Mouse (Mus musculus): ENCODE results near the gene Kbtbd12. TPM values are rescaled to one million over a fixed set of nuclear protein-coding genes. Genes with fewer than 3 reads are reported as not detected.

The Kbtbd12 gene
- polyA plus RNA-seq, 1 experiment = 0.31 TPM

DNA sequence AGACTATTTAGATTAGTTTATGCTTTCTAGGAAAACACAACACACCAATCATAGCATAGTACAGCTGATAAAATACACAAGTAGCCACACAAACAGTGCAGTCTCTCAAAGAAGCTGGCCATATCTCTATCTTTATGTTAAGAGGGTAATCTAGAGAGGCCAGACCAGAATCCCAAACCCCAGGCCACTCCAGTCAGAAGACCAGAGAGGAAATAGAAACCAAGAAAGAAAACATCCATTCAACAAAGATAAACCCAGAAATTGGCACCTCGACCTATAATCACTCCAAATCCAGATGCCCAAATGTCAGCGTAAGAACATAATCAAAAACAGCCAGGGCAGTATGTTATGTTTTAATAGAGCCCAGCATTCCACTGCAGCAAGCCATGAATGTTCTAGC is 41.6 kb downstream of the Kbtbd12 start:
- no peak overlapping the region for H3K27ac ChIP-seq (ENCODE audit: insufficient read depth, low read length)
- TF ChIP-seq POLR2A (IDR thresholded peaks at IDR 0.05; ENCODE audit: extremely low read depth, insufficient read depth, low read length) (no peak), CTCF (IDR thresholded peaks at IDR 0.05; ENCODE audit: extremely low read depth, insufficient read depth, low read length) (no peak)
- no peak overlapping the region for H3K4me3 ChIP-seq (ENCODE audit: insufficient read depth, low read length)
- H3K4me1 ChIP-seq (ENCODE audit: control insufficient read depth, insufficient read depth, low read length) = no peaks in the 10 kb centered on the region

DNA sequence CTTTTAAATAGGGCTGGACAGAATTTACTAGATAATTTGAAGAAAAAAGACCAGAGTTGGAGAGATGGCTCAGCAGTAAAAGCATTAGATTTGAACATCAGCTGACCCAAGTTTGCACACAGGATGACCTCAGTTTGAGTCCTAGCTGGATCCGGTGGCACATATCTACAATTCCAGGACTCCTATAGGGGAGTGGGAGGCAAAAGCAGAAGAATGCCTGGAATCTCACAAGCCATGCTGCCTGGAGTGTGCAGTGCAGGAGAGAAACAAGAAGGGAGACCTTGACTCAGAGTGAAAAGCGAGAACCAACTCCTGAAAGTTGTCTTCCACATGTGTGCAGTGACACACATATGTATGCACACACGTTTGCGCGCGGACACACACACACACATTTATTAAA is 45.4 kb downstream of the Kbtbd12 start:
- Histone ChIP-seq H3K4me3 (ENCODE audit: insufficient read depth, low read length) (no peak overlapping the region), H3K4me1 (ENCODE audit: control insufficient read depth, insufficient read depth, low read length) (no peaks in the 10 kb centered on the region), H3K27ac (ENCODE audit: insufficient read depth, low read length) (no peak overlapping the region)
- TF ChIP-seq CTCF (IDR thresholded peaks at IDR 0.05; ENCODE audit: extremely low read depth, insufficient read depth, low read length) (no peak), POLR2A (IDR thresholded peaks at IDR 0.05; ENCODE audit: extremely low read depth, insufficient read depth, low read length) (no peak)

DNA sequence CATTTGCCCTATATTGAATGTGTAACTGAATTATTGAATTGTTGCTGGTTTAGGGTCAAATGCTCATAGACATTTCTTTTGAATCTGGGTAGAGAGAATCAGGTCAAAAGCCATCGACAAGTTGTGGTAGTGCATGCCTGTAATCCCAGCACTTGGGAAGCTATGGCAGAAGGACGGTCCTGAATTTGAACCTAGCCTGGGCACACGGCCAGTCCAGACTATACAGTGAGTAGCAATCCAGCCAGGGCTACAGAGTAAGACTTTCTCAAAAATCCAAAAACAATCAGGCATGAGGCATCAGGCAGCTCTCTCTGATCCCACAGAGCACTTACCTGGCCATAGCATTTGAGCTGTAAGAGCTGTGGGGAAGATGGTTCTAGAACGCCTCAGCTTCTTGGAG is 47.5 kb downstream of the Kbtbd12 start:
- Histone ChIP-seq H3K4me1 (ENCODE audit: control insufficient read depth, insufficient read depth, low read length) (no peaks in the 10 kb centered on the region), H3K4me3 (ENCODE audit: insufficient read depth, low read length) (no peak overlapping the region), H3K27ac (ENCODE audit: insufficient read depth, low read length) (no peak overlapping the region)
- TF ChIP-seq POLR2A (IDR thresholded peaks at IDR 0.05; ENCODE audit: extremely low read depth, insufficient read depth, low read length) (no peak), CTCF (IDR thresholded peaks at IDR 0.05; ENCODE audit: extremely low read depth, insufficient read depth, low read length) (no peak)

DNA sequence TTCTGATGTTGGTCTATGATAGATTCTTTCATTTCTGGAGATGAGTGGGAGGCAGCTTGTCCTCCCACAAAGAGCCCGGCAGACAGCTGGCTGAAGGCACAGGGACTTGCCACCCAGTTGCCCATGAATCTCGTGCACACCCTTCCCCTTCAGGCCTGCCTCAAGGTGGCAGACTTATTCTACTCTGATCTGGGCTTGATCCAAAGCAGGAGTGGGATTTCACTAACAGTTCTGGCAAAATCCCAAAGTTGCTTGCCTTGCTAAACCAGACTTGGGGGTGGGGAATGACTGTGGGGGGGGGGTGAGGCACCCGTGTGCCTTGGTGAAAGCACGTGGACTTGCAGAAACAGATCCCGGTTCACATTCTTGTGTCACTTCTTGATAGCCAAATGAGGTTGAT is 48.2 kb downstream of the Kbtbd12 start:
- Histone ChIP-seq H3K4me3 (ENCODE audit: insufficient read depth, low read length) (no peak overlapping the region), H3K27ac (ENCODE audit: insufficient read depth, low read length) (no peak overlapping the region), H3K4me1 (ENCODE audit: control insufficient read depth, insufficient read depth, low read length) (no peaks in the 10 kb centered on the region)
- TF ChIP-seq POLR2A (IDR thresholded peaks at IDR 0.05; ENCODE audit: extremely low read depth, insufficient read depth, low read length) (no peak), CTCF (IDR thresholded peaks at IDR 0.05; ENCODE audit: extremely low read depth, insufficient read depth, low read length) (peak; percentile 72)

DNA sequence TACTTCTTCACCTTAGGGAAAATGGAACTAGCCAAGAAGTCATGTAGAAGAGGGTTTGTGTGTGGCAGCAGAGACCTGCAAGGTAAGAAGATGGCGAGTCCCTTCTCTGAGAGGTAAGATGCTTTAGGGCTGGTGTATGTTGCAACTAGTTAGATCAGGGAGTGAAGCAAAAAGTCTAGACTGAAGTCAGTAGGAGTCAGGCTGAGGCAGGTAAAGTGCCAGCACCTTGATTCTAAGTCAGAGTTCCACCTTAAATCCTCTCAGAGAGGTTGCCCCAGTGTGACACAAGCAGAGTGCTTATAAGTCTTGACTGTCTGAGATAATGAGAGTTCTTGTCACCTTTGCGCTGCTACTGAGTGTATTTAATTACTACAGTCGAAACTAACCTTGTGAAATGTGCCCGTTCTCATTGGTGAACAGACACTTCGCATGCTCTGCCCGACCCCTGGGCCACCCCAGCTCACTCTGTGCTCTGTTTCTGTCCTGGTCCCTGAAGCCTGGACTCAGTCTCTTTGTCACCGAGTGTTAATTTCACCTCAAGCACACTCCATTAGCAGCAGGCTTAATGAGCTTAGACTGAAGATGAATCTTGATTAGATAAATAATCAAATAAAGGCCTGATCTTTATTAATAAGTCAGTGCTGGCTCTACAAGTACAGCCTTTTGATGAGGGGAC is 49.0 kb downstream of the Kbtbd12 start:
- TF ChIP-seq POLR2A (IDR thresholded peaks at IDR 0.05; ENCODE audit: extremely low read depth, insufficient read depth, low read length) = no peak
- no peak for TF ChIP-seq CTCF (IDR thresholded peaks at IDR 0.05; ENCODE audit: extremely low read depth, insufficient read depth, low read length)
- no peaks in the 10 kb centered on the region for H3K4me1 ChIP-seq (ENCODE audit: control insufficient read depth, insufficient read depth, low read length)
- no peak overlapping the region for H3K4me3 ChIP-seq (ENCODE audit: insufficient read depth, low read length)
- no peak overlapping the region for H3K27ac ChIP-seq (ENCODE audit: insufficient read depth, low read length)

DNA sequence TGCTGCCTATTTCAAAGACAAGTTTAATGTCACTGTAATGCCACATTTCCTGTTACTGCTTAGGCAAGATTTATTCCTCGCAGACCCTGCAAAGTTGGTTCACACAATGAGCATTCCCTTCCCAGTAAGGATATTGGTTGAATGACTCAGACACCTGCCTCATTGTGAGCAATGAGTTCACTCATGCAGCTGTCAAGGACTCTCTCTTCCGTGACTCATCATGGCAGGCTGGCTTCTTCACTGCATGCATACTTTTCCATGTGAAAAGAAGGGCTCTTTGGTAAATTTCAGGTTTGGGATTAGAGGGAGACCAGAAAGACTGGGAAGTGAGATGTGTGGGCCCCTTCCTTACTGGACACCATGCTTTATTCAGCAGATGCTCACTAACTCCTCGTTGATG is 50.7 kb downstream of the Kbtbd12 start:
- Histone ChIP-seq H3K4me1 (ENCODE audit: control insufficient read depth, insufficient read depth, low read length) (no peaks in the 10 kb centered on the region), H3K27ac (ENCODE audit: insufficient read depth, low read length) (no peak overlapping the region), H3K4me3 (ENCODE audit: insufficient read depth, low read length) (no peak overlapping the region)
- no peak for TF ChIP-seq CTCF (IDR thresholded peaks at IDR 0.05; ENCODE audit: extremely low read depth, insufficient read depth, low read length)
- no peak for TF ChIP-seq POLR2A (IDR thresholded peaks at IDR 0.05; ENCODE audit: extremely low read depth, insufficient read depth, low read length)

DNA sequence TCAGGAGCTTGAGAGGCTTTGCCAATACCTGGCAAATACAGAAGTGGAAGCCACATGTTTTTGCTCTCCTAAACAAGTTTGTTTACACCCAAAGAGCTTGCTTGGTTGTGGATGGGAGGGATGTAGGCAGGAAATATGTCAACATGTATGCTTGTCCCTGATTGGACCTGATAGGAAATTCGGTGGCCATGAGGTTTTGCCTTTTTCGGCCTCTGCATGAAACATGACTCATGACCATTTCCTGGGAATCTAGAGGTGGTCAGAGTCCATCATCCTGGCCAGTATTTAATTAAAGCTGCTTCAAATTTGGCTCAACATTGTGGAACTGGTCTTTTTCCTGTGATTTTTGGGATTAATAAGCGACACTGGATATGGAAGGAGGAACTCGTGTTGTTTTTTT is 53.8 kb downstream of the Kbtbd12 start:
- Histone ChIP-seq H3K4me3 (ENCODE audit: insufficient read depth, low read length) (no peak overlapping the region), H3K27ac (ENCODE audit: insufficient read depth, low read length) (no peak overlapping the region), H3K4me1 (ENCODE audit: control insufficient read depth, insufficient read depth, low read length) (no peaks in the 10 kb centered on the region)
- TF ChIP-seq POLR2A (IDR thresholded peaks at IDR 0.05; ENCODE audit: extremely low read depth, insufficient read depth, low read length) = no peak

DNA sequence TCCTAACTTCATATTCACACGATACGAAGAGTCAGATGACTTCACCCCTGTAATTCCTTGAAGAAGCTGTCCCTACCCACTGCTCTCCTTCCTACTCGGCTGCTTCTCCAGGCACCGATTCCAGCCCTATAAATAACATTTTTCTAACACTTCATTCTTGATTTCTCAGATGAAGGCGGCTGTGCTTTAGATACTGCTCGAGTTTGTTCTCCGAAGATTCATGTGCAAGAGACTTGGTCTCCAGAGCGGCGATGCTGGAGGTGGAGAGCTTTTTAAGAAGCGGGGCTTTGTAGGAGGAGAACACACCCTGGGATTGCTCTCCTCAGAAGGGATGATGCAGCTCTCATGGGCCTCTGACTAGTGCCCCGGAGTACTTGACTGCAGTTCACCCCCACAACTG is 61.3 kb downstream of the Kbtbd12 start:
- Histone ChIP-seq H3K4me1 (ENCODE audit: control insufficient read depth, insufficient read depth, low read length) (peaks cover 3% of the 10 kb centered on the region), H3K27ac (ENCODE audit: insufficient read depth, low read length) (peak overlapping the region; percentile 53), H3K4me3 (ENCODE audit: insufficient read depth, low read length) (no peak overlapping the region)
- TF ChIP-seq CTCF (IDR thresholded peaks at IDR 0.05; ENCODE audit: extremely low read depth, insufficient read depth, low read length) = no peak
- TF ChIP-seq POLR2A (IDR thresholded peaks at IDR 0.05; ENCODE audit: extremely low read depth, insufficient read depth, low read length) = no peak

DNA sequence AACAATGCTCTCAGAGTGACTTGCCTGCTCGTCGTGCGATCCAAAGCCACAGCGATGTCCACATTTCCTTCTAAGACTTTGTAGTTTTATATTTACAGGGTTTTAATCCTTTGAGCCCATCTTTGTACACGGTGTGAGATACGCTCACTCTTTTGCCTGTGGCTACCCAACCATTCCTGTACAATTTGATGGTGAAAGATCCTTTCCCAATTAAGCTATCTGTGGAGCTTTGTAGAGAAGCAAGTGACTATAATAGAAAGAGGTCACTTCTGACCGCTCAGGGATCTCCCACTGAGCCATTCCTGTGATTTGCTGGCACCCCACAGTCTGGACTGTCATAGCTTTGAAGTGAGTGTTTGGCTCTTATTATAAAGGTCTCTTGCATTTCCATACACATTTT is 71.1 kb downstream of the Kbtbd12 start:
- Histone ChIP-seq H3K4me1 (ENCODE audit: control insufficient read depth, insufficient read depth, low read length) (no peaks in the 10 kb centered on the region), H3K27ac (ENCODE audit: insufficient read depth, low read length) (no peak overlapping the region), H3K4me3 (ENCODE audit: insufficient read depth, low read length) (no peak overlapping the region)
- no peak for TF ChIP-seq POLR2A (IDR thresholded peaks at IDR 0.05; ENCODE audit: extremely low read depth, insufficient read depth, low read length)

DNA sequence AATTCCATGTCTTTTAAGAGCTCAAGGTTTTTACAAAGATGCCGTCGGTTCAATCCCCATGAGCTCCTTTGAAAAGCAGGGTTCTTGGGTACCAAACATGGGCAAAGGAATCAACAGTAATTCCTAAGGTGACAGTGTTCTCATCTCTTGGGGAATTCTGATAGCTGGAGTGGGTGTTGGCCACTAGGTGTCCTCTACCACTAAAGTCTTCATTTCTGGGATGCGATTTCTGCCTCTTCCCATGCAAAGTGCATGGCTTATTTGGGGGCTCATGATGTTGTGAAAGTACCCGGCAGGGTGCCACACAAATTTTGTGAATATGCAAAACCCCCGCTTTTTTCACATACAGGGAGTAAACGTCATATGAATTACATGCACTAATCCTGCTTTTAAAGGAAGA is 72.7 kb downstream of the Kbtbd12 start:
- H3K4me1 ChIP-seq (ENCODE audit: control insufficient read depth, insufficient read depth, low read length) = no peaks in the 10 kb centered on the region
- no peak for TF ChIP-seq POLR2A (IDR thresholded peaks at IDR 0.05; ENCODE audit: extremely low read depth, insufficient read depth, low read length)
- peak; percentile 59 for TF ChIP-seq CTCF (IDR thresholded peaks at IDR 0.05; ENCODE audit: extremely low read depth, insufficient read depth, low read length)
- no peak overlapping the region for H3K4me3 ChIP-seq (ENCODE audit: insufficient read depth, low read length)
- no peak overlapping the region for H3K27ac ChIP-seq (ENCODE audit: insufficient read depth, low read length)

Measured in cortical plate, adult 2 months (tissue).